Mouse (Mus musculus) layer of hippocampus, adult 2 months (tissue): Measurements from ENCODE around the gene Gga2. TPM values are rescaled to one million over a fixed set of nuclear protein-coding genes. Genes with fewer than 3 reads are reported as not detected.

Source experiments
- DNase-seq, 2 experiments: peaks; one replicate each; pipeline ENCODE4 v3.0.0; 2022; ENCODE audit warnings: low spot score in 2 of 2
- H3K27ac ChIP-seq: fragments of 200-600 bp; 2 replicates; pipeline ENCODE4 v1.8.1; 2022
- H3K4me3 ChIP-seq: fragments of 200-600 bp; 2 replicates; pipeline ENCODE4 v1.8.1; 2022; ENCODE audit warnings: mild to moderate bottlenecking
- CTCF ChIP-seq: fragments of 200-600 bp; conservative IDR thresholded peaks from 2 replicates; pipeline ENCODE4 v1.8.1; 2022; ENCODE audit warnings: antibody characterized with exemption, mild to moderate bottlenecking, moderate library complexity
- long read RNA-seq, 2 experiments: library from polyadenylated mRNA; stranded (forward); transcript quantifications; one replicate each; pipeline ENCODE4 v2.0.0; 2021; ENCODE audit warnings: borderline mapping rate in 2 of 2
- total RNA-seq, 2 experiments: library from RNA; stranded (reverse); gene quantifications; 2 replicates each; pipeline ENCODE4 v1.2.3; 2021

Gene Gga2
- 10 to 100 TPM; 29.9 to 32.5 TPM for total RNA-seq
- long read RNA-seq, experiment 1, full-length matches to known transcripts: 14 of 25 reads
- long read RNA-seq, experiment 1, partial matches to known transcripts: 4 of 25 reads
- long read RNA-seq, experiment 1, other reads (novel, unspliced or antisense): 7 of 25 reads
- long read RNA-seq, experiment 2, full-length matches to known transcripts: 30 of 37 reads
- long read RNA-seq, experiment 2, partial matches to known transcripts: 4 of 37 reads
- long read RNA-seq, experiment 2, other reads (novel, unspliced or antisense): 3 of 37 reads

GRCm38 (mm10) chr7:122020667-122021354, at the start of gene Gga2:
Gga2 (minus strand) TSS chr7:122021222.
- H3K27ac ChIP-seq: peak within 1 kb of the TSS; percentile 94
- H3K4me3 ChIP-seq: peak within 1 kb of the TSS; percentile 84
- peak; percentile 83 to 84 for DNase-seq
- no peak for TF ChIP-seq CTCF

- no peak for DNase-seq
Measured at GRCm38 (mm10) chr7:122067517-122068381, 46.7 kb upstream of the Gga2 start.

GRCm38 (mm10) chr7:122066945-122067516, 46.0 kb upstream of the Gga2 start, which contains the start of the genes Ubfd1 and Ears2:
Ubfd1 (plus strand) TSS chr7:122067175.
Ears2 (minus strand) TSS chr7:122067263.
- peak; percentile 47 for TF ChIP-seq CTCF
- Histone ChIP-seq H3K4me3 (peak within 1 kb of the TSS; percentile 96), H3K27ac (peak within 1 kb of the TSS; percentile 99)
- DNase-seq: peak; percentile 96 to 97

More at GRCm38 (mm10) chr7:122067517-122068381, 46.7 kb upstream of the Gga2 start:
- Histone ChIP-seq H3K27ac (peak overlapping the region; percentile 99), H3K4me3 (peak overlapping the region; percentile 96)
- TF ChIP-seq CTCF: peak; percentile 65

- TF ChIP-seq CTCF: no peak
- H3K27ac ChIP-seq: peak overlapping the region; percentile 99
- no peak for DNase-seq
- H3K4me3 ChIP-seq: peak overlapping the region; percentile 96
Measured at GRCm38 (mm10) chr7:122066102-122066944, 45.3 kb upstream of the Gga2 start.

- H3K4me3 ChIP-seq: no peak overlapping the region
- TF ChIP-seq CTCF: no peak
- no peak for DNase-seq
- H3K27ac ChIP-seq: peak overlapping the region; percentile 99
Measured at GRCm38 (mm10) chr7:122065656-122066055, 44.6 kb upstream of the Gga2 start.

GRCm38 (mm10) chr7:122056633-122057032, 35.6 kb upstream of the Gga2 start:
- DNase-seq: no peak
- H3K27ac ChIP-seq: no peak overlapping the region
- TF ChIP-seq CTCF: no peak
- no peak overlapping the region for H3K4me3 ChIP-seq

- TF ChIP-seq CTCF: no peak
- DNase-seq: no peak
- no peak overlapping the region for H3K4me3 ChIP-seq
- H3K27ac ChIP-seq: no peak overlapping the region
Measured at GRCm38 (mm10) chr7:122050834-122051233, 29.8 kb upstream of the Gga2 start.

GRCm38 (mm10) chr7:122048191-122048590, 27.2 kb upstream of the Gga2 start:
- no peak overlapping the region for H3K4me3 ChIP-seq
- no peak for DNase-seq
- no peak overlapping the region for H3K27ac ChIP-seq
- TF ChIP-seq CTCF: no peak

GRCm38 (mm10) chr7:122046813-122047212, 25.8 kb upstream of the Gga2 start:
- no peak for DNase-seq
- Histone ChIP-seq H3K4me3 (no peak overlapping the region), H3K27ac (no peak overlapping the region)
- no peak for TF ChIP-seq CTCF

GRCm38 (mm10) chr7:122045711-122046110, 24.7 kb upstream of the Gga2 start:
- H3K4me3 ChIP-seq: no peak overlapping the region
- TF ChIP-seq CTCF: no peak
- no peak for DNase-seq
- H3K27ac ChIP-seq: peak overlapping the region; percentile 43; the same call in 1 of the 2 replicates

GRCm38 (mm10) chr7:122045181-122045634, 24.2 kb upstream of the Gga2 start:
- DNase-seq: peak in 1 of 2 experiments; percentile 21
- Histone ChIP-seq H3K4me3 (no peak overlapping the region), H3K27ac (peak overlapping the region; percentile 43; the same call in 1 of the 2 replicates)
- no peak for TF ChIP-seq CTCF
